Mouse (Mus musculus): ENCODE measurements at regions not wholly inside any gene's neighbourhood (a gene's known extent, or its start where the extent isn't known, plus 50 kb on each side); places are given as distances from the start of the nearest gene placed in this dataset.

DNA sequence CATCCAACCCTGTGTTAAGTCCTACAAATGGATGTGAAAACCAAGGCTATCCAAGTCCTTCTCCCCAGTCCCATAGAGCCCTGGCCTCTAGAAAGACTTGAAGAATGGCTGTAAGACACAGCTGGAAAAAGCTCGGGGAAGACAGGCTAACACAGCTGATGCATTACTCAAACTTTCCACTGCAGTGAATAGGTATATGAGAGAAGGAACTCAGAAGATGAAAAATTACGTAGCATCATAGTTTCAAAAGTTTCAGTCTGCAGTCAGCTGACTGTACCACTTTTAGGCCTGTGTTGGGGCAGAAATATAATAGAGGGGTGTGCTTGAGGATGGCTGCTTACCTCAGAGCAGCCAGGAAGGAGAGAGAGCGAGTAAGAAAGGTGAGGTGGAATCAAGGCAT lies 456.3 kb upstream of the Vstm2b start:
- Histone ChIP-seq H3K27me3 (no peaks in the 10 kb centered on the region), H3K9ac (no peak overlapping the region), H3K9me3 (peaks cover 5% of the 10 kb centered on the region), H3K4me2 (replicated peaks) (no peak overlapping the region), H3K4me1 (no peaks in the 10 kb centered on the region), H3K4me3 (no peak overlapping the region), H3K27ac (no peak overlapping the region), H3K36me3 (no peaks in the 10 kb centered on the region)
- 77% methylated on average over 3 of the region's 3 CpGs for WGBS
- ATAC-seq (ENCODE audit: low FRiP score, low read depth), result no peak

DNA sequence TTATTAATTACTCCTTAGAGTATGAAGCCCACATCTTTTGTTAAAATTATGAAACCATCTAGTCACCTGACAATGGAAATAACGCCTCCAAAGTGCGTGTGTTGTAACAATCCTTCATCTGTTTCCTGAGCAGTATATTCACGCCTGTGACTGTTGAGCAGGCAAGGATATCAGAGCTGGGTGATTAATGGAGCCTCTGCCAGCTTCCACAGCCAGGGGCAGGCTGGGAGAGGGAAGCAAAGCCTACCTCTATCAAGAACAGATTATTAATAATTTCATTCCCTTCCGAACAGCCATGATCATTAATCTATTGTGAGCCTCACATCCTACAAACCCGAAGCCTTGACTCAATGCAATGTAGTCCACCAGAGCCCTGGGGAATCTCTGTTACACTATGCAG lies 431.7 kb upstream of the Vstm2b start:
- Histone ChIP-seq H3K9me3 (no peaks in the 10 kb centered on the region), H3K4me3 (no peak overlapping the region), H3K27ac (no peak overlapping the region), H3K9ac (no peak overlapping the region), H3K27me3 (no peaks in the 10 kb centered on the region), H3K4me2 (replicated peaks) (no peak overlapping the region), H3K36me3 (no peaks in the 10 kb centered on the region), H3K4me1 (no peaks in the 10 kb centered on the region)
- 75% methylated on average over 5 of the region's 5 CpGs for WGBS
- ATAC-seq (ENCODE audit: low FRiP score, low read depth), result no peak

DNA sequence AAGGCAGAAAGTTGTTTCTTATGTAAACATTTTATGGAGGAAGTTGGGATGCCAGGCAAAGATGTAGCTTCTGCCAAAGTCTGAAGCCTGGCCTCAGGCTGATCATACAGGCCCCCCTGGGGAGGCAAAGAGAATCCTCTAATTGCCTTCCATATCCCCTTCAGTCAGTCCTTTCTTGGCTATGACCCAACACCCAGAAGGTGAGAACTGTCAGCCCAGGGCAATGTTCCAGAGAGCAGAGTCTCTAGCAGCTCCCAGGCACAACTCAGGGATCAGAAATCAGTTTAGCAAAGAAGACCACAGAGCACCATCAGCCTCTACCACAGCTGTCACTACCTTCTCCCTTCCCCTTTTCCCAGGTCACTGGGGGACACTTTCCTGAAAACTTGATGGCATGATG lies 410.9 kb upstream of the Vstm2b start:
- Histone ChIP-seq H3K4me2 (replicated peaks) (no peak overlapping the region), H3K27ac (no peak overlapping the region), H3K9ac (no peak overlapping the region), H3K4me1 (no peaks in the 10 kb centered on the region), H3K36me3 (no peaks in the 10 kb centered on the region), H3K9me3 (no peaks in the 10 kb centered on the region), H3K27me3 (no peaks in the 10 kb centered on the region), H3K4me3 (no peak overlapping the region)
- no peak for ATAC-seq (ENCODE audit: low FRiP score, low read depth)

DNA sequence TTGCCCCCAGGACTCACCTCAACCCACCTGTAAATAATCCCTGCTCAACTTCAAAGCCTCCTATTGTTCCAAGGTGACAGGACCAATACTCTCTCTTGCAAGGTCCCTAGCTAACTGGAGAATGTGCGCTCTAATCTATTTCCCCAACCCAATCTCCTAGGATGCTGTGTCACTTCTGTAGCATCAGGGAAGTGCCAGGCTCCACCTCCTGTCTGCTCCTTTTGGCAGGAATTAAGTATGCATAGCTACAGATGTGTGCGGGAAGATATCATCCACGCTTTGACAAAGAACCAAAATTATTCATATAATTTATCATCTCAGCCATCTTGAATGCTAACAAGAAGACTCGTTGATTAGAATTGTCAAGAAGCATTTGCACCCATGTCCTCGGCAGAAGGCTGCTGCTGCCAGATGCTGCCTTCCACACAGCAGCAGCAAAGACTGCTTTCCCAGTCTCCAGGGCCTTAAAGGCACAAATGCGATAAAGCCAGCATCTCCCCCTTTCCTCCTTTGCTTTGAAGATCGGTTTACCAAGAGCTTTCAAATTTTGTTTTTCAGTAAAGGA lies 375.3 kb upstream of the Vstm2b start:
- H3K27me3 ChIP-seq, result no peaks in the 10 kb centered on the region
- H3K4me3 ChIP-seq, result no peak overlapping the region
- H3K9ac ChIP-seq, result no peak overlapping the region
- no peaks in the 10 kb centered on the region for H3K9me3 ChIP-seq
- no peak for ATAC-seq (ENCODE audit: low FRiP score, low read depth)
- no peaks in the 10 kb centered on the region for H3K36me3 ChIP-seq
- no peak overlapping the region for H3K4me2 ChIP-seq (replicated peaks)
- no peaks in the 10 kb centered on the region for H3K4me1 ChIP-seq
- 82% methylated on average over 7 of the region's 7 CpGs for WGBS
- no peak overlapping the region for H3K27ac ChIP-seq

- Histone ChIP-seq H3K4me2 (replicated peaks) (no peak overlapping the region), H3K9me3 (no peaks in the 10 kb centered on the region), H3K4me3 (no peak overlapping the region), H3K4me1 (peaks cover 11% of the 10 kb centered on the region), H3K27ac (no peak overlapping the region), H3K27me3 (no peaks in the 10 kb centered on the region), H3K36me3 (no peaks in the 10 kb centered on the region), H3K9ac (no peak overlapping the region)
- WGBS, result 19% methylated on average over 3 of the region's 3 CpGs
- ATAC-seq (ENCODE audit: low FRiP score, low read depth), result peak; percentile 91
These were observed 361.5 kb upstream of the Vstm2b start for GRCm38 (mm10) chr7:40536601-40537000.

- Histone ChIP-seq H3K27ac (no peak overlapping the region), H3K4me3 (no peak overlapping the region), H3K4me2 (replicated peaks) (no peak overlapping the region), H3K9ac (no peak overlapping the region), H3K27me3 (no peaks in the 10 kb centered on the region), H3K36me3 (no peaks in the 10 kb centered on the region), H3K4me1 (peaks cover 11% of the 10 kb centered on the region), H3K9me3 (no peaks in the 10 kb centered on the region)
- WGBS, result 85% methylated on average over 3 of the region's 3 CpGs
- ATAC-seq (ENCODE audit: low FRiP score, low read depth), result no peak
These were observed 360.5 kb upstream of the Vstm2b start for GRCm38 (mm10) chr7:40537621-40538020.

DNA sequence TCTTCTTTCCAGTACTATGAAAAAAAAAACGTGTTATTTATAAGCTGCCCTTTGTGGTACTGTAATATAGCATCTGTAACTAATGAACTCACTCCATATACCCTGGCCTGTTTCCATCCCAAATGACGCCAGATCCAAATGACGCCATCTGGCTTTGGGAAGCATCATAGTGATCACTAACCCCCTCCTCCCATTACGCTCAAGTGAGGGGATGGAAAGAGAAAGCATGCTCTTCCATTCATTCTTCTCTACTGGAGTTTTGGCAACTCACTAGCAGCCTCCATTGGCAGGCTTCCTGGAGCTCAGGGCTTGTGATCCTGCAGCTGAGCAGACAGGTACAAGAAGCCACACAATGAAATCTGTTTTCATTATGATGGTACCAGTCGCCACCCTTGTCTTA lies 358.3 kb upstream of the Vstm2b start:
- no peaks in the 10 kb centered on the region for H3K36me3 ChIP-seq
- H3K4me2 ChIP-seq (replicated peaks), result no peak overlapping the region
- H3K27me3 ChIP-seq, result no peaks in the 10 kb centered on the region
- H3K4me3 ChIP-seq, result no peak overlapping the region
- no peaks in the 10 kb centered on the region for H3K9me3 ChIP-seq
- no peak overlapping the region for H3K27ac ChIP-seq
- 57% methylated on average over 5 of the region's 5 CpGs for WGBS
- H3K9ac ChIP-seq, result no peak overlapping the region
- peaks cover 11% of the 10 kb centered on the region for H3K4me1 ChIP-seq
- ATAC-seq (ENCODE audit: low FRiP score, low read depth), result peak; percentile 57; the same call in 1 of the 2 replicates

GRCm38 (mm10) chr7:40541283-40541682 lies 356.8 kb upstream of the Vstm2b start:
- Histone ChIP-seq H3K27ac (no peak overlapping the region), H3K9me3 (no peaks in the 10 kb centered on the region), H3K4me2 (replicated peaks) (no peak overlapping the region), H3K4me1 (peaks cover 11% of the 10 kb centered on the region), H3K36me3 (no peaks in the 10 kb centered on the region), H3K9ac (no peak overlapping the region), H3K27me3 (no peaks in the 10 kb centered on the region), H3K4me3 (no peak overlapping the region)
- 79% methylated on average over 4 of the region's 4 CpGs for WGBS
- ATAC-seq (ENCODE audit: low FRiP score, low read depth), result no peak

- no peaks in the 10 kb centered on the region for H3K9me3 ChIP-seq
- H3K4me3 ChIP-seq, result no peak overlapping the region
- no peaks in the 10 kb centered on the region for H3K36me3 ChIP-seq
- WGBS, result 51% methylated on average over 10 of the region's 10 CpGs
- H3K4me1 ChIP-seq, result no peaks in the 10 kb centered on the region
- ATAC-seq (ENCODE audit: low FRiP score, low read depth), result no peak
- no peak overlapping the region for H3K9ac ChIP-seq
- no peaks in the 10 kb centered on the region for H3K27me3 ChIP-seq
- H3K27ac ChIP-seq, result no peak overlapping the region
- no peak overlapping the region for H3K4me2 ChIP-seq (replicated peaks)
These were observed 334.5 kb upstream of the Vstm2b start for GRCm38 (mm10) chr7:40563447-40564118.

- WGBS, result 86% methylated on average over 4 of the region's 4 CpGs
- Histone ChIP-seq H3K9me3 (no peaks in the 10 kb centered on the region), H3K27me3 (no peaks in the 10 kb centered on the region), H3K36me3 (no peaks in the 10 kb centered on the region), H3K4me1 (no peaks in the 10 kb centered on the region), H3K9ac (no peak overlapping the region), H3K4me3 (no peak overlapping the region), H3K4me2 (replicated peaks) (no peak overlapping the region), H3K27ac (no peak overlapping the region)
- ATAC-seq (ENCODE audit: low FRiP score, low read depth), result no peak
These were observed 322.2 kb upstream of the Vstm2b start for GRCm38 (mm10) chr7:40575971-40576370.

DNA sequence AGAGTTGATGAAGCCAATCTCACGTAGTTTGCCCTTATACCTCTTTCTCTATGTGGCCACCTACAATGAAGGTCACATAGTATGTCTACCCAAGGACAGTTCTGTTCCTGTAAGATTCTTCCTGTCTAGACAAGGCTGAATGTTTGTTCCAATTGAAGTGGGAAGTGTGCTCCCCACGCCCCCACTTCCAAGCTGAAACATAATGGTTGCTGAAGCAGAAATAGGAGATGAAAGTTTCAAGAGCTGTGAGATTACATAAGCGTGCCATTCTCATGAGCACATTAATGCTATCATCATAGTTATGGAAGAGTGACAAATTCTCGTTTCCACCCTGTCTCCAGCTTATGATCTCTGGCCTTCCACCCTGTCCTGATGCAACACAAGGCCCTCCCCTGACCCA lies 320.8 kb upstream of the Vstm2b start:
- WGBS, result 68% methylated on average over 4 of the region's 4 CpGs
- no peaks in the 10 kb centered on the region for H3K9me3 ChIP-seq
- no peak for ATAC-seq (ENCODE audit: low FRiP score, low read depth)

DNA sequence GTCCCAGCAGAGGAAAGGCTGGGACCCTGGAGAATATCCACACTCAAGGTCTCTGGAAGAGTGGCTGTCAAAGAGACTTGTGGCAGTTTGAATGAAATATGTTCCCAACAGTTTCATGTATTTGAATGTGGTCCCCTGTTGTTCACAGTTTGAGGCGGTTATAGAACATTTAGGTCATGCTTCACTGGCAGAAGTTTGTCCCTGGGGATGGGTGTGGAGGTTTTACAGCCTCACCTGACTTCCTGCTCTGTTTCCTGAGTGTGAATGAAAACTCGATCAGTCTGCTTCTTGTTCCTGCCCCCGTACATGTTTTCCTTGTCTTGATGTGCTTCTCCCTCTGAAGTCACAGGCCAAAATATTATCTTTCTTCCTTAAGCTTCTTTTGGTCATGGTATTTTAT lies 277.4 kb upstream of the Vstm2b start:
- H3K27ac ChIP-seq, result no peak overlapping the region
- peaks cover 16% of the 10 kb centered on the region; the same call in 1 of the 2 replicates for H3K4me1 ChIP-seq
- WGBS, result 50% methylated on average over 3 of the region's 3 CpGs
- H3K27me3 ChIP-seq, result no peaks in the 10 kb centered on the region
- H3K36me3 ChIP-seq, result no peaks in the 10 kb centered on the region
- no peak overlapping the region for H3K4me3 ChIP-seq
- no peak overlapping the region for H3K9ac ChIP-seq
- no peak for ATAC-seq (ENCODE audit: low FRiP score, low read depth)
- no peak overlapping the region for H3K4me2 ChIP-seq (replicated peaks)
- no peaks in the 10 kb centered on the region for H3K9me3 ChIP-seq

More for the DNA sequence above, 320.8 kb upstream of the Vstm2b start:
- Histone ChIP-seq H3K4me3 (no peak overlapping the region), H3K27ac (no peak overlapping the region), H3K4me2 (replicated peaks) (no peak overlapping the region), H3K9ac (no peak overlapping the region), H3K36me3 (no peaks in the 10 kb centered on the region), H3K27me3 (no peaks in the 10 kb centered on the region), H3K4me1 (no peaks in the 10 kb centered on the region)

GRCm38 (mm10) chr7:40622811-40623210 lies 275.3 kb upstream of the Vstm2b start:
- Histone ChIP-seq H3K27ac (no peak overlapping the region), H3K4me3 (no peak overlapping the region), H3K4me2 (replicated peaks) (no peak overlapping the region), H3K27me3 (no peaks in the 10 kb centered on the region), H3K9ac (no peak overlapping the region), H3K9me3 (no peaks in the 10 kb centered on the region), H3K36me3 (no peaks in the 10 kb centered on the region), H3K4me1 (peaks cover 10% of the 10 kb centered on the region; the same call in 1 of the 2 replicates)
- peak; percentile 81 for ATAC-seq (ENCODE audit: low FRiP score, low read depth)
- WGBS, result 42% methylated on average over 3 of the region's 3 CpGs

All from limb, embryonic 13.5 days (tissue).